Mouse (Mus musculus) brain, embryonic 14.5 days (tissue): ENCODE measurements at regions not wholly inside any gene's neighbourhood (a gene's known extent, or its start where the extent isn't known, plus 50 kb on each side); places are given as distances from the start of the nearest gene placed in this dataset.

Source experiments
- DNase-seq: peaks from one replicate; pipeline ENCODE4 v3.0.0-alpha.2; 2011; ENCODE audit warnings: low read depth
- CTCF ChIP-seq: fragments of 200-500 bp; IDR thresholded peaks from 2 replicates; pipeline ENCODE4 v1.5.1; 2012; ENCODE audit warnings: inconsistent platforms, mild to moderate bottlenecking, moderate library complexity, borderline replicate concordance; ENCODE audit not compliant: insufficient read depth, insufficient read length; ENCODE audit errors: extremely low read depth
- POLR2A ChIP-seq: fragments of 200-500 bp; IDR thresholded peaks from 2 replicates; pipeline ENCODE4 v1.6.1; 2012; ENCODE audit warnings: mild to moderate bottlenecking, inconsistent platforms, borderline replicate concordance; ENCODE audit not compliant: poor library complexity, insufficient read depth, insufficient read length, severe bottlenecking; ENCODE audit errors: extremely low read depth

DNA sequence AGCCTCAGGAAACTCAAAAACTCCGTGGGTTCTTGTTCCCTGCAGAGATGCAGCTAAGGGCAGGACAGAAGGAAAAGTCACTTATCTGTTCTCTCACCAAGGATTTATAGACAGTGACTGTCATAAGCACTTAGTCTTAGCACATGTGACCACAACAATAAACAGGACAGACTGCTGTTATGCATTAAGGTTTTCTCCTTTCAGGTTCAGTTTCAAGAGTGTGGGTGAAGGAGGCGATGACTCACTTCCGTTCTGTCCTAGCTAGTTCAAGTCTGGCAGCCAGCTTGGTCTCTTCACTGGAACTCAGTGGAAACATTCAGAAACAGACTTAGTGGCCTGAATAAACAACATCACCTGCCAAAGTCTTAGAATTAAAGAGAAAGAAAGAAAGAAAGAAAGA lies 141.1 kb upstream of the Rasa1 start:
- DNase-seq, result peak; percentile 7
- TF ChIP-seq CTCF (no peak), POLR2A (no peak)

DNA sequence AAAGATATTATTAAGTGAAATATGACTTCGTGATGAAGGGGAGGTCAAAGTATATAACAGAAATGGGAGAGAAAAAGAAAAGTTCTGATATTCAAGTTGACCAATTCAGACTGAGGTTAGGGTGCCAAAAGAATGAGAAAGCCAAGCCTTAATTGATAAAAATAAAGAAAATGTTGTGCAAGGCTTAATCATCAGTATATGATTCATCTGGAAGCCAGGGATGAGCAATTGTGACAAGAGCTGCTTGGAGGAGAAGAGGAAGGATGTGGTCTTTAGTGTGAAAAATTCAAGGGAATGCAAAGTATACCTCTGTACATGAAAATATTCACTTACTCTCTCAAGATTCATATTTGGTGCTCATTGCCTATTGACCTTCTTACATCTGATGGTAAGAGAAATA lies 129.7 kb upstream of the Rasa1 start:
- DNase-seq, result no peak
- TF ChIP-seq CTCF, result no peak

DNA sequence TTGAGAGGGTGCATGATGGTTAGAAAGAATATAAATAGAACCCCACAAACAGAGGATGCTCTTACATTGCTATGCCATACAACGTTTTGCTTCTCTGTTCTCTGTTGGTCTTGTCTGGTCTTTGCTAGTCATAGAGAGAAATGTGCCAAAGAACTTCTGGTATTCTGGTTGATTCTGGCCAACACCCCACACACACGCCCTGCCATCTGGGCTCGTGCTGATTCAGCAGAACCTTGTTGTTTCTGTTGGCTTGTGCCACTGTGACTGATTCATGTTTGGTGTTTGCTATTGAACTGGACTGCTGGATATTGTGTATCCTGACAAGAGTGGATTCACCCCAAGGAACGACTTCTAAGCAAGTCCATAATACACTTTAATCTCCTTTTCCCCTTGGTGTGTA lies 126.0 kb upstream of the Rasa1 start:
- DNase-seq, result no peak
- no peak for TF ChIP-seq CTCF
- no peak for TF ChIP-seq POLR2A

DNA sequence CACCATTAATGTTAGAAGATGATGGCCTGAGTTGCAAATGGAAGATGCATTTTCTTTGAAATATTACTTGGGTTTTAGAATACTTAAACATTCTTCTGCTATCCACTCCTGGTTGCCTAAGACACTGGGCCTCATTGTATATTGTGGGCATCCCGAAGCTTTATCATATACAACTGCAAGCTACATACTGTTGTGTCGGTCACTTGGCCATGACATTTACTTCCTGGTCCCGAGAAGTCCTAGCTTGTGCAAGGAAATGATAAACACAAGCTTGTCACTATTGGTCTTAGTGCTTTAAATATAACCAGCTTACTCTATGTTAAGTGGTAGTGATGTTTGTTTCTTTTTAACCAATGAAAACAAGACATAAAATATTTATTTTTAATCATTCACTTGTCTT lies 122.4 kb upstream of the Rasa1 start:
- TF ChIP-seq POLR2A, result no peak
- TF ChIP-seq CTCF, result no peak
- no peak for DNase-seq

DNA sequence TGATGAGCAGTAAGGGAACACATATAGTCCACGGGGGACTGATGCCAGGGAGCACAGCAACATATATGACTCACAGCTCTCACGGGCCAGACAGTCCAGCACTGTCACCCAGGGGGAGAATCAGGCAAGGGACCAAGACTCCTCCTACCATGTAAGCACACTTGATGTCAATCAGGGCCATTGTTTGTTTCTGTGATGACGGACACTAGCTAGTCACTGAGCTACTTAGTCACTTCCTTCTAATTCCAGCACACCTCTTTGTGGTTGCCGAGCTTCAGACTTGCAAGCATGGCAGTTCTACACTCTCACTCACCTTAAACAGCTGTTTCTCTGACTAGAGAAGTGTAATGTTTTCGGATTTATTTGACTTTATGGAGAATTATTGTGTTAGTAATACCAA lies 109.9 kb upstream of the Rasa1 start:
- no peak for DNase-seq
- TF ChIP-seq CTCF, result no peak
- no peak for TF ChIP-seq POLR2A

DNA sequence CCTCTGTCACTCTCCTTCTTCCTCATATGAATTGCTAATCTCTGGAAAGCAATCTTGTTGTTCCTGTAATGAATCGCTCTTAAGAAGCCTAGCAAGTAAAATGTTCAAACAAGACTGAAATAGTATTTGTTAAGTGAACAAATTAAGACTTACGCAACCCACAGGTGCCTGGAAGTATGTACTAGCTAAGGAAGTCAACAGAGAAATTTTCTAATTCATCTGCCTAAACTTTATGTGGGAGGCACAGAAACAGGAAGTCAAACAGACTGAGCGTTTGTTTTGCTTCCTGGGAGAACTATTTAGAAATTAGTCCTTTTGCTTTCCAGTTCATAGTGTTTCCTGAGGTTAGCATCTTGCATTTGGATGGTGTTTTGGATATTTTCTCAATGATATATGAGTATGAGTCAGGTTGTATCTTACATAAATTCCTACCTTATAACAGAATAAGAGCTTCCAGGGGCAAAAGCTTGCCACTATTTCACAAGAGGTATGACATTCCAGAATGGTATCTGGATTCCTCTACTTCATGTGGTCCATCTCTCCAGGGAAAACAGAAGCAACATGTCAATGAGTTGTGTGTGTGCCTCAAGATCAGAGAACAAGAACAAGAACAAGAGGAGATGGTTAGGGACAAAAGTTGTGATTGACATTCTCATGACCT lies 87.5 kb upstream of the Rasa1 start:
- TF ChIP-seq CTCF, result no peak
- TF ChIP-seq POLR2A, result no peak
- no peak for DNase-seq

DNA sequence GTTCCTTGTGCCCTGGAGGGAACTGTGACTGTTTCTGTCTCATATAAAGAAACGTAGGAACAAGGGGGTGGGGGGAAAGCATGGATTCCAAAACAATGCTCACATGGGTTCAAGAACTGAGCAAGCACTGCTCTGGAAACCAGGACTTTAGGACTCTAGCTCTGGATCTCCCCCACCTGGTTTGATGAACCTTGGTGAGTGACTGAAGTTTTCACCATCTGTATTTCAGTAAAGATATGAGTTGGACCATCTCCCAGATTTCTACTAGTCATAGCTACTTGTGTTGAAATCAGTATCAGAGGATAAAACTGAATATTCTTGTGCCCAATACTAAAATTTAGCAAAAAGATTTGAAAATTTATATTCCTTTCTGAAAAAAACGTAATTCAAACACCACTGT lies 70.7 kb upstream of the Rasa1 start:
- no peak for TF ChIP-seq CTCF
- no peak for TF ChIP-seq POLR2A

DNA sequence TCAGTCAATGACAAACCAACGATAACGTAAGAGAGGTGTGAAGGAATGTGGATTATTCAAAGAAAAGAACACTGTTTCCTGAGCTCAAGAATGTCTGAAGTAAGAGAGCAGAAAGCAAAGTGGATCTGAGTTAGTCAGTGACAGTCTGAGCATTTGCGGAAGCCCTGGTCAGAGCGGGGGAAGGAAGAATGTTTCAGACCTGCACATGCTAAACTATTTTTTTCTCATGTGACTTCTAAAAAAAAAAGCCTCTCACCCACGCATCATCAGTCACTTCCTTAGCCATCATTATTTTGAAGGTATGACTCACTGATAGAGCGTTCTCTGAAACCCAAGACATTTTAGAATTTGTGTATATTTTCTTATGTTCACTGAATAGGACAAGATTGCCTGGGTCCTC lies 70.2 kb upstream of the Rasa1 start:
- TF ChIP-seq CTCF, result no peak
- no peak for TF ChIP-seq POLR2A
- no peak for DNase-seq

More for the DNA sequence above, 70.7 kb upstream of the Rasa1 start:
- no peak for DNase-seq

DNA sequence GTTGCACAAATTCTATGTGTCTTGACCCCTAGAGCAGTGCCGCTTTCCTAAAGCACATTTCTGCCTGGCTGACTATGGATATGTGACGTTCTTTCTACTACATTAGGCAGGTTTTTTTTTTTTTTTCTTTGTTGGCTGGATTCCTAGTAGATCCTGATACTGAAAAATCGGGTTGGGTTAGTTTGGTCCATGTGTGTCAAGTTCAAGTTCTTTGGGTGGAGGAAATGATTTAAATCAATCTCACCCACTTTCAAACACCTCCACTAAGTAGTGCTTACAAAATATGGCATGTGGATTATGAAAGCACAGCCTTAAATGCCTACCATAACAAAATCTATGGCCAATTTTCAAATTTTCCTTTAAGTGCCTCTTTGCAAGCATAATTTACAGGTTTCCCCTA lies 63.1 kb upstream of the Rasa1 start:
- TF ChIP-seq CTCF (no peak), POLR2A (no peak)
- no peak for DNase-seq
